Mouse (Mus musculus) MEL (cell line): Measurements from ENCODE around the gene Gm1043.

Experiments
- CTCF ChIP-seq, 3 experiments: IDR thresholded peaks in 2 of 3; conservative IDR thresholded peaks in 1 of 3; 2 replicates each; pipeline ENCODE4 v1.5.1; 2011 to 2012; ENCODE audit warnings: low read length in 3 of 3, low read depth in 2 of 3, mild to moderate bottlenecking in 2 of 3, improper control_type of control experiment in 1 of 3, inconsistent platforms in 1 of 3, mixed read lengths in 1 of 3, moderate library complexity in 1 of 3; ENCODE audit not compliant: control insufficient read depth in 1 of 3, insufficient read depth in 1 of 3, poor library complexity in 1 of 3, severe bottlenecking in 1 of 3
- EP300 ChIP-seq, 2 experiments: IDR thresholded peaks; 2 replicates each; pipeline ENCODE4 v1.6.1; 2011; ENCODE audit warnings: improper control_type of control experiment in 2 of 2, low read length in 2 of 2, low read depth in 1 of 2, mild to moderate bottlenecking in 1 of 2
- POLR2A ChIP-seq, 2 experiments: IDR thresholded peaks; 2 replicates each; pipeline ENCODE4 v1.6.1; 2011 to 2012; ENCODE audit warnings: low read length in 2 of 2, mild to moderate bottlenecking in 2 of 2, control low read depth in 1 of 2, improper control_type of control experiment in 1 of 2, low read depth in 1 of 2, moderate library complexity in 1 of 2; ENCODE audit not compliant: control insufficient read depth in 1 of 2, insufficient read depth in 1 of 2, poor library complexity in 1 of 2
- TAL1 ChIP-seq: IDR thresholded peaks from 2 replicates; pipeline ENCODE4 v1.6.1; 2012; ENCODE audit warnings: mild to moderate bottlenecking, inconsistent platforms, low read length, moderate library complexity, mixed read lengths

DNA sequence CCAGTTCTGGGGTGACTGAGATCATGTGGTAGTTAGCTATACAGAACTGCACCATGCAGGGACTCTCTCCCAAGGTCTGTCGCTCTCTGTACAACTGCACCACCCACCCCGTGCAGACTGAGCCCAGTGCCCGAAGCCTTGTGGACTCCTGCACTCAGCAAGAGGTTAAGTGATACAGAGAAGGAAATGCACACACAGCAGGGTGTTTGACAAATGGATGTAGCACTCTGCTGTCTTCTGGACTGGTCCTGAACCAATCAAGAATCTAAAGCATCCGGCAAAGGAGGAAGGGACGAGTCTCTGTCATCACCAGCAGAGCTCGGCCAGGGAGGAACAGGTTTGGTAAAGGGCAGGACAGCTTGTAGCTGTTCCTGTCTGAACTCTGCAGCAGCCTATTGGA, 12.4 kb downstream of the Gm1043 start:
- no peak for TF ChIP-seq POLR2A (IDR thresholded peaks at IDR 0.05; ENCODE audit: control insufficient read depth in 1 of 2, insufficient read depth in 1 of 2, low read depth in 1 of 2, low read length in 2 of 2, poor library complexity in 1 of 2)
- no peak for TF ChIP-seq EP300 (IDR thresholded peaks at IDR 0.05; ENCODE audit: low read depth in 1 of 2, low read length in 2 of 2)
- no peak for TF ChIP-seq CTCF (IDR thresholded peaks at IDR 0.05 in 2 of 3, conservative IDR thresholded peaks at IDR 0.05 in 1 of 3; ENCODE audit: control insufficient read depth in 1 of 3, insufficient read depth in 1 of 3, low read depth in 2 of 3, low read length in 3 of 3, poor library complexity in 1 of 3, severe bottlenecking in 1 of 3)
- TF ChIP-seq TAL1 = no peak
